ENCODE assay signal across 26 mouse cellular contexts in genomic region chr10:20214418-20214817, GRCm38 (mm10).
DNase-seq lines count a peak whose midpoint lies in the region; ATAC-seq and TF ChIP-seq lines count a peak whose summit lies in the region.
"Had no signal": no experiment of that assay in that cellular context is flagged by ENCODE, and none has a peak within 500 bp of the region (broad histone marks: within the 10 kb centered on the region; RNA-seq: fewer than 3 reads in every experiment).

No protein-coding gene starts in this region.

- peak; percentile 89 for TF ChIP-seq EP300 in lung, postnatal 0 days (IDR thresholded peaks at IDR 0.05)
- TF ChIP-seq EP300 in stomach, postnatal 0 days (optimal IDR thresholded peaks at IDR 0.05), result no peak

- H3K9ac ChIP-seq in embryonic facial prominence, embryonic 14.5 days (ENCODE audit: low read depth, low read length), result no peak overlapping the region
- no peak overlapping the region for H3K9ac ChIP-seq in lung, postnatal 0 days (replicated peaks; ENCODE audit: low read depth)
- no peak overlapping the region for H3K9ac ChIP-seq in stomach, postnatal 0 days (ENCODE audit: low read length)
- H3K9ac ChIP-seq: embryonic facial prominence, embryonic 15.5 days; forebrain, postnatal 0 days; heart, embryonic 12.5 days; heart, embryonic 15.5 days; hindbrain, embryonic 14.5 days had no signal

- H3K27me3 ChIP-seq in embryonic facial prominence, embryonic 14.5 days (replicated peaks; ENCODE audit: control insufficient read depth, insufficient read depth, low read length), result no peaks in the 10 kb centered on the region
- no peaks in the 10 kb centered on the region for H3K27me3 ChIP-seq in embryonic facial prominence, embryonic 10.5 days (replicated peaks; ENCODE audit: low read depth, poor library complexity, severe bottlenecking)
- H3K27me3 ChIP-seq in lung, postnatal 0 days (replicated peaks; ENCODE audit: insufficient read depth, low read length), result no peaks in the 10 kb centered on the region
- H3K27me3 ChIP-seq in stomach, postnatal 0 days (ENCODE audit: control insufficient read depth, insufficient read depth, low read length), result no peaks in the 10 kb centered on the region
- H3K27me3 ChIP-seq: embryonic facial prominence, embryonic 15.5 days; heart, embryonic 12.5 days; heart, embryonic 15.5 days had no signal

- DNase-seq in embryonic facial prominence, embryonic 14.5 days (ENCODE audit: low spot score), result no peak
- DNase-seq in embryonic facial prominence, embryonic 10.5 days (ENCODE audit: low spot score), result no peak
- no peak for DNase-seq in layer of hippocampus, adult 2 months (ENCODE audit: low spot score in 2 of 2)
- DNase-seq in layer of hippocampus, adult 9-11 months, result no peak
- DNase-seq in lung, postnatal 0 days (ENCODE audit: low spot score), result peak; percentile 81
- DNase-seq in lung, postnatal 14 days, result no peak
- peak; percentile 6 for DNase-seq in stomach, postnatal 0 days (ENCODE audit: low spot score)
- no peak for DNase-seq in heart, postnatal 10 days
- DNase-seq: adrenal gland, adult 8-10 months; adrenal gland, postnatal 25 days; cerebellum, adult 11-12 months; cerebellum, adult 8-10 months; cerebellum, postnatal 10 days; cerebellum, postnatal 36 days; embryo, embryonic 11 days; forebrain, postnatal 0 days; gastrocnemius, postnatal 25 days; heart, adult 18-20 months; heart, postnatal 14 days; heart, postnatal 4 days had no signal

- WGBS in embryonic facial prominence, embryonic 14.5 days, result 67% methylated on average over 4 of the region's 4 CpGs
- WGBS in embryonic facial prominence, embryonic 10.5 days, result 84% methylated on average over 4 of the region's 4 CpGs
- 53% methylated on average over 4 of the region's 4 CpGs for WGBS in lung, postnatal 0 days
- 61% methylated on average over 4 of the region's 4 CpGs for WGBS in stomach, postnatal 0 days

- no peaks in the 10 kb centered on the region for H3K4me1 ChIP-seq in embryonic facial prominence, embryonic 14.5 days (ENCODE audit: control insufficient read depth, insufficient read depth, low read length)
- no peaks in the 10 kb centered on the region for H3K4me1 ChIP-seq in embryonic facial prominence, embryonic 10.5 days
- no peaks in the 10 kb centered on the region; the same call in 1 of the 2 replicates for H3K4me1 ChIP-seq in lung, postnatal 0 days (ENCODE audit: insufficient read depth, low read depth, low read length)
- H3K4me1 ChIP-seq in stomach, postnatal 0 days (replicated peaks; ENCODE audit: control insufficient read depth, insufficient read depth), result no peaks in the 10 kb centered on the region
- H3K4me1 ChIP-seq: embryonic facial prominence, embryonic 15.5 days had no signal

- intact Hi-C loops in heart, postnatal 10 days (cut with DNase I), result no loop called here

- 0 out of 2 replicates have a peak, but pooled peaks have one; percentile 22 for ATAC-seq in embryonic facial prominence, embryonic 14.5 days (ENCODE audit: low read depth)
- ATAC-seq in lung, postnatal 0 days, result peak; percentile 94
- no peak for ATAC-seq in stomach, postnatal 0 days (ENCODE audit: low FRiP score, low TSS enrichment)
- ATAC-seq: activated CD4-positive, CD25-positive, alpha-beta regulatory T cell, adult 4 months; forebrain, embryonic 14.5 days; forebrain, postnatal 0 days had no signal

- H3K4me2 ChIP-seq in embryonic facial prominence, embryonic 14.5 days (ENCODE audit: low read depth, low read length), result no peak overlapping the region
- no peak overlapping the region for H3K4me2 ChIP-seq in lung, postnatal 0 days (replicated peaks; ENCODE audit: low read depth, low read length)
- H3K4me2 ChIP-seq in stomach, postnatal 0 days (replicated peaks; ENCODE audit: low read depth), result no peak overlapping the region
- H3K4me2 ChIP-seq: embryonic facial prominence, embryonic 15.5 days; heart, embryonic 12.5 days; heart, embryonic 15.5 days; hindbrain, embryonic 14.5 days had no signal

- no peak overlapping the region for H3K27ac ChIP-seq in embryonic facial prominence, embryonic 14.5 days (replicated peaks; ENCODE audit: low read depth, low read length)
- H3K27ac ChIP-seq in embryonic facial prominence, embryonic 10.5 days (replicated peaks), result no peak overlapping the region
- H3K27ac ChIP-seq in layer of hippocampus, adult 2 months, result peak overlapping the region; percentile 39; the same call in 1 of the 2 replicates
- no peak overlapping the region for H3K27ac ChIP-seq in lung, postnatal 0 days (ENCODE audit: low read length)
- no peak overlapping the region for H3K27ac ChIP-seq in stomach, postnatal 0 days (replicated peaks)
- H3K27ac ChIP-seq: embryonic facial prominence, embryonic 15.5 days; heart, embryonic 15.5 days; hindbrain, embryonic 14.5 days had no signal

- no peaks in the 10 kb centered on the region for H3K9me3 ChIP-seq in embryonic facial prominence, embryonic 14.5 days (ENCODE audit: control insufficient read depth, low read length)
- no peaks in the 10 kb centered on the region for H3K9me3 ChIP-seq in embryonic facial prominence, embryonic 10.5 days
- H3K9me3 ChIP-seq in lung, postnatal 0 days (ENCODE audit: low read length), result no peaks in the 10 kb centered on the region
- no peaks in the 10 kb centered on the region for H3K9me3 ChIP-seq in stomach, postnatal 0 days (ENCODE audit: control insufficient read depth, low read length)
- H3K9me3 ChIP-seq: embryonic facial prominence, embryonic 15.5 days; heart, embryonic 12.5 days; heart, embryonic 15.5 days had no signal

- H3K4me3 ChIP-seq in embryonic facial prominence, embryonic 14.5 days (ENCODE audit: low read depth, low read length), result no peak overlapping the region
- no peak overlapping the region for H3K4me3 ChIP-seq in embryonic facial prominence, embryonic 10.5 days
- H3K4me3 ChIP-seq in layer of hippocampus, adult 2 months, result no peak overlapping the region
- no peak overlapping the region for H3K4me3 ChIP-seq in lung, postnatal 0 days (ENCODE audit: low read depth, low read length)
- H3K4me3 ChIP-seq in stomach, postnatal 0 days (ENCODE audit: low read depth, low read length), result no peak overlapping the region
- H3K4me3 ChIP-seq: embryonic facial prominence, embryonic 15.5 days; heart, embryonic 12.5 days; heart, embryonic 15.5 days had no signal

- TF ChIP-seq CTCF in layer of hippocampus, adult 2 months (conservative IDR thresholded peaks at IDR 0.05), result no peak
- no peak for TF ChIP-seq CTCF in lung, postnatal 0 days (IDR thresholded peaks at IDR 0.05)
- TF ChIP-seq CTCF in stomach, postnatal 0 days (IDR thresholded peaks at IDR 0.05; ENCODE audit: low read depth), result no peak

- H3K36me3 ChIP-seq in embryonic facial prominence, embryonic 14.5 days (ENCODE audit: control insufficient read depth, insufficient read depth, low read length), result no peaks in the 10 kb centered on the region
- no peaks in the 10 kb centered on the region for H3K36me3 ChIP-seq in embryonic facial prominence, embryonic 10.5 days (replicated peaks)
- no peaks in the 10 kb centered on the region for H3K36me3 ChIP-seq in lung, postnatal 0 days (ENCODE audit: insufficient read depth, low read length)
- H3K36me3 ChIP-seq in stomach, postnatal 0 days (ENCODE audit: control insufficient read depth, insufficient read depth, low read length), result no peaks in the 10 kb centered on the region
- H3K36me3 ChIP-seq: embryonic facial prominence, embryonic 15.5 days; heart, embryonic 12.5 days; heart, embryonic 15.5 days had no signal

Comparison
In these comparisons a context has a peak if more than half of its experiments do, and no peak if none do; other contexts are left out.
1. DNase-seq: peak in lung, postnatal 0 days (single experiment) and stomach, postnatal 0 days (single experiment); none in embryonic facial prominence, embryonic 14.5 days (single experiment), embryonic facial prominence, embryonic 10.5 days (single experiment), layer of hippocampus, adult 2 months (0 of 2), layer of hippocampus, adult 9-11 months (single experiment), lung, postnatal 14 days (single experiment) and heart, postnatal 10 days (0 of 2).